Mouse (Mus musculus): ENCODE measurements at regions not wholly inside any gene's neighbourhood (a gene's known extent, or its start where the extent isn't known, plus 50 kb on each side); places are given as distances from the start of the nearest gene placed in this dataset.

- WGBS: 47% methylated on average over 6 of the region's 6 CpGs
- no peaks in the 10 kb centered on the region for H3K4me1 ChIP-seq (ENCODE audit: control insufficient read depth, insufficient read depth, low read length)
- DNase-seq: no peak
- no peak overlapping the region for H3K4me3 ChIP-seq (replicated peaks; ENCODE audit: extremely low read depth, low read depth, low read length)
- no peak for TF ChIP-seq POLR2A (IDR thresholded peaks at IDR 0.05; ENCODE audit: borderline replicate concordance, extremely low read depth, low read depth, low read length)
Measured at GRCm38 (mm10) chr2:166330364-166330763, 174.9 kb upstream of the Sulf2 start.

- Histone ChIP-seq H3K4me3 (replicated peaks; ENCODE audit: extremely low read depth, low read depth, low read length) (no peak overlapping the region), H3K4me1 (ENCODE audit: control insufficient read depth, insufficient read depth, low read length) (no peaks in the 10 kb centered on the region)
- no peak for DNase-seq
- 87% methylated on average over 14 of the region's 14 CpGs for WGBS
- TF ChIP-seq POLR2A (IDR thresholded peaks at IDR 0.05; ENCODE audit: borderline replicate concordance, extremely low read depth, low read depth, low read length): no peak
- TF ChIP-seq CTCF (IDR thresholded peaks at IDR 0.05; ENCODE audit: insufficient read depth, low read length): no peak
Measured at GRCm38 (mm10) chr2:166329556-166330340, 174.3 kb upstream of the Sulf2 start.

- no peaks in the 10 kb centered on the region for H3K4me1 ChIP-seq (ENCODE audit: control insufficient read depth, insufficient read depth, low read length)
- no peak for DNase-seq
- no peak overlapping the region for H3K4me3 ChIP-seq (replicated peaks; ENCODE audit: extremely low read depth, low read depth, low read length)
- WGBS: 83% methylated on average over 5 of the region's 5 CpGs
- TF ChIP-seq CTCF (IDR thresholded peaks at IDR 0.05; ENCODE audit: insufficient read depth, low read length): no peak
- TF ChIP-seq POLR2A (IDR thresholded peaks at IDR 0.05; ENCODE audit: borderline replicate concordance, extremely low read depth, low read depth, low read length): no peak
Measured at GRCm38 (mm10) chr2:166326932-166327331, 171.5 kb upstream of the Sulf2 start.

- 62% methylated on average over 3 of the region's 3 CpGs for WGBS
- Histone ChIP-seq H3K4me1 (ENCODE audit: control insufficient read depth, insufficient read depth, low read length) (no peaks in the 10 kb centered on the region), H3K4me3 (replicated peaks; ENCODE audit: extremely low read depth, low read depth, low read length) (no peak overlapping the region)
- TF ChIP-seq POLR2A (IDR thresholded peaks at IDR 0.05; ENCODE audit: borderline replicate concordance, extremely low read depth, low read depth, low read length): no peak
- TF ChIP-seq CTCF (IDR thresholded peaks at IDR 0.05; ENCODE audit: insufficient read depth, low read length): no peak
- DNase-seq: no peak
Measured at GRCm38 (mm10) chr2:166324954-166325353, 169.5 kb upstream of the Sulf2 start.

GRCm38 (mm10) chr2:166324439-166324838, 169.0 kb upstream of the Sulf2 start:
- WGBS: 29% methylated on average over 10 of the region's 10 CpGs
- no peak for TF ChIP-seq POLR2A (IDR thresholded peaks at IDR 0.05; ENCODE audit: borderline replicate concordance, extremely low read depth, low read depth, low read length)
- no peak for TF ChIP-seq CTCF (IDR thresholded peaks at IDR 0.05; ENCODE audit: insufficient read depth, low read length)
- Histone ChIP-seq H3K4me1 (ENCODE audit: control insufficient read depth, insufficient read depth, low read length) (no peaks in the 10 kb centered on the region), H3K4me3 (replicated peaks; ENCODE audit: extremely low read depth, low read depth, low read length) (no peak overlapping the region)
- DNase-seq: no peak

GRCm38 (mm10) chr2:166322668-166323043, 167.2 kb upstream of the Sulf2 start:
- 95% methylated on average over 6 of the region's 6 CpGs for WGBS
- no peak for TF ChIP-seq CTCF (IDR thresholded peaks at IDR 0.05; ENCODE audit: insufficient read depth, low read length)
- TF ChIP-seq POLR2A (IDR thresholded peaks at IDR 0.05; ENCODE audit: borderline replicate concordance, extremely low read depth, low read depth, low read length): no peak
- DNase-seq: no peak
- no peaks in the 10 kb centered on the region for H3K4me1 ChIP-seq (ENCODE audit: control insufficient read depth, insufficient read depth, low read length)
- H3K4me3 ChIP-seq (replicated peaks; ENCODE audit: extremely low read depth, low read depth, low read length): no peak overlapping the region

- H3K4me3 ChIP-seq (replicated peaks; ENCODE audit: extremely low read depth, low read depth, low read length): no peak overlapping the region
- 63% methylated on average over 6 of the region's 6 CpGs for WGBS
- no peak for DNase-seq
- no peaks in the 10 kb centered on the region for H3K4me1 ChIP-seq (ENCODE audit: control insufficient read depth, insufficient read depth, low read length)
- TF ChIP-seq POLR2A (IDR thresholded peaks at IDR 0.05; ENCODE audit: borderline replicate concordance, extremely low read depth, low read depth, low read length) (no peak), CTCF (IDR thresholded peaks at IDR 0.05; ENCODE audit: insufficient read depth, low read length) (no peak)
Measured at GRCm38 (mm10) chr2:166321992-166322667, 166.7 kb upstream of the Sulf2 start.

GRCm38 (mm10) chr2:166316409-166316916, 161.0 kb upstream of the Sulf2 start:
- DNase-seq: no peak
- WGBS: 53% methylated on average over 10 of the region's 10 CpGs

GRCm38 (mm10) chr2:166310438-166310837, 155.0 kb upstream of the Sulf2 start:
- H3K4me3 ChIP-seq (replicated peaks; ENCODE audit: extremely low read depth, low read depth, low read length): no peak overlapping the region
- WGBS: 74% methylated on average over 5 of the region's 5 CpGs
- no peaks in the 10 kb centered on the region for H3K4me1 ChIP-seq (ENCODE audit: control insufficient read depth, insufficient read depth, low read length)
- no peak for DNase-seq
- TF ChIP-seq POLR2A (IDR thresholded peaks at IDR 0.05; ENCODE audit: borderline replicate concordance, extremely low read depth, low read depth, low read length): no peak
- TF ChIP-seq CTCF (IDR thresholded peaks at IDR 0.05; ENCODE audit: insufficient read depth, low read length): no peak

More at GRCm38 (mm10) chr2:166316409-166316916, 161.0 kb upstream of the Sulf2 start:
- TF ChIP-seq POLR2A (IDR thresholded peaks at IDR 0.05; ENCODE audit: borderline replicate concordance, extremely low read depth, low read depth, low read length): no peak
- no peak for TF ChIP-seq CTCF (IDR thresholded peaks at IDR 0.05; ENCODE audit: insufficient read depth, low read length)
- H3K4me1 ChIP-seq (ENCODE audit: control insufficient read depth, insufficient read depth, low read length): no peaks in the 10 kb centered on the region
- H3K4me3 ChIP-seq (replicated peaks; ENCODE audit: extremely low read depth, low read depth, low read length): no peak overlapping the region

GRCm38 (mm10) chr2:166309882-166310281, 154.4 kb upstream of the Sulf2 start:
- no peak for TF ChIP-seq POLR2A (IDR thresholded peaks at IDR 0.05; ENCODE audit: borderline replicate concordance, extremely low read depth, low read depth, low read length)
- no peak for TF ChIP-seq CTCF (IDR thresholded peaks at IDR 0.05; ENCODE audit: insufficient read depth, low read length)
- DNase-seq: no peak
- no peak overlapping the region for H3K4me3 ChIP-seq (replicated peaks; ENCODE audit: extremely low read depth, low read depth, low read length)
- H3K4me1 ChIP-seq (ENCODE audit: control insufficient read depth, insufficient read depth, low read length): no peaks in the 10 kb centered on the region
- WGBS: 86% methylated on average over 2 of the region's 2 CpGs
